In the genomic region with DNA sequence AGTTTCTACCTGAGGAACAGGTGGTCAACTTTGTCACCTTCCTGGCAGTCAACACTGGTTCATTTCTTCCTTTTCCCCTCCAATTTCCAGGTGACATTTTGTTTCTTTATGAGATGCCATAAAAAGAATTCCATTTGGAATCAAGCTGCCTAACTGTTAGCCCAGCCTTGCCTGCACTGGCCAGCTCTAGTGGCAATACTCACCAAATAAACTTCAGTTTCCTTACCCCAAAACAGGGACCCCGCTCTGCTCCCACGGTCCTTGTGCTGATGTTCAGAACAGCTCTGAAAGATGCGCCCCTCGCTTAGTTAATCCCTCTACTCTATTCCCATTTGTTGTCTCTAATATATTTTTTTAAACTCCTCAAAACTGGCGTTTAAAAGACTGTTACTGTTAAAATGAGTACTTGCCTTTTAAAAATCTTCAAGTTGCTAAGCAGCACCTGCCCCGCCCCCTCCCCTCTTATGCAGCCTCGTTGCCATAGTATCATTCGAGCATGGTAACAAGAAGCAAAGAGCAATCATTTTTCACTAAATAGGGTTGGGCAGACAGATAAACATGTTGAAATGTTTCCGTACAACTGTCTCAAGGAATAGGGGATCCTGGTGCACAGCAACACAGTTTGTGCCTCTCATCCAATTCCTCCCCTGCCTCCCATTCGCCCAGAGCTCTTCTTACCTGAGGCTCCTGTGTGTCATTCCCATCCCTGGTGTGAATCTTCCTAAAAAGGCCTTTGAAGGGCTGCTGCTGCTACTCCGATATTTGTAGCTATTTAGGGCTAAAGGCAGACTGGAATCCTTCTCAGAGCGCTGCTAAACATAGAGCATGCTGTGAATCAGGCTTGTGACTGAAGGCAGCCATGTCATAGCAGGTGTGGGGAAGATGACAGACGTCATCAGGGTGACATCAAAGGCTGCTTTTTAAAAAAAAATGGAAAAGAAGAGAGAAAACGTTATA, we compare ENCODE assay signal across 17 mouse cellular contexts.
DNase-seq lines count a peak whose midpoint lies in the region; ATAC-seq and TF ChIP-seq lines count a peak whose summit lies in the region.
"Had no signal": no experiment of that assay in that cellular context is flagged by ENCODE, and none has a peak within 500 bp of the region (broad histone marks: within the 10 kb centered on the region; RNA-seq: fewer than 3 reads in every experiment).

No protein-coding gene starts in this region.

- TF ChIP-seq CTCF in gastrocnemius, adult 2 months (IDR thresholded peaks at IDR 0.05), result no peak

- no peak overlapping the region for H3K9ac ChIP-seq in hindbrain, embryonic 15.5 days
- H3K9ac ChIP-seq in hindbrain, embryonic 13.5 days, result no peak overlapping the region
- no peak overlapping the region for H3K9ac ChIP-seq in midbrain, embryonic 14.5 days (replicated peaks; ENCODE audit: low read length)
- H3K9ac ChIP-seq in midbrain, embryonic 15.5 days, result no peak overlapping the region
- H3K9ac ChIP-seq: kidney, embryonic 15.5 days; limb, embryonic 12.5 days; liver, embryonic 15.5 days; neural tube, embryonic 15.5 days had no signal

- no peak overlapping the region for H3K4me3 ChIP-seq in gastrocnemius, adult 2 months
- no peak overlapping the region for H3K4me3 ChIP-seq in hindbrain, embryonic 15.5 days
- H3K4me3 ChIP-seq in hindbrain, embryonic 13.5 days, result no peak overlapping the region
- H3K4me3 ChIP-seq in midbrain, embryonic 14.5 days (replicated peaks; ENCODE audit: low read depth, low read length), result no peak overlapping the region
- no peak overlapping the region for H3K4me3 ChIP-seq in midbrain, embryonic 10.5 days
- H3K4me3 ChIP-seq in midbrain, embryonic 15.5 days, result no peak overlapping the region
- H3K4me3 ChIP-seq: embryonic facial prominence, embryonic 10.5 days; kidney, embryonic 15.5 days; limb, embryonic 12.5 days; liver, embryonic 15.5 days; neural tube, embryonic 15.5 days had no signal

- peaks cover 14% of the 10 kb centered on the region for H3K4me1 ChIP-seq in hindbrain, embryonic 15.5 days (replicated peaks)
- H3K4me1 ChIP-seq in hindbrain, embryonic 13.5 days (replicated peaks), result peaks cover 24% of the 10 kb centered on the region
- H3K4me1 ChIP-seq in midbrain, embryonic 14.5 days (ENCODE audit: control insufficient read depth, insufficient read depth, low read length), result 0 out of 2 replicates have a peak, but pooled peaks cover 16% of the 10 kb centered on the region
- H3K4me1 ChIP-seq in midbrain, embryonic 10.5 days, result peaks cover 42% of the 10 kb centered on the region
- H3K4me1 ChIP-seq in midbrain, embryonic 15.5 days, result peaks cover 14% of the 10 kb centered on the region; the same call in 1 of the 2 replicates

- DNase-seq in gastrocnemius, adult 2 months, result no peak
- no peak for DNase-seq in gastrocnemius, postnatal 36 days
- peak; percentile 61 for DNase-seq in midbrain, embryonic 14.5 days
- no peak for DNase-seq in midbrain, embryonic 10.5 days (ENCODE audit: low spot score)
- DNase-seq in adrenal gland, postnatal 14 days, result no peak
- DNase-seq: adrenal gland, postnatal 10 days; cerebellum, postnatal 14 days; gastrocnemius, postnatal 10 days had no signal

- 57% methylated on average over 14 of the region's 14 CpGs for WGBS in hindbrain, embryonic 15.5 days
- 66% methylated on average over 14 of the region's 14 CpGs for WGBS in hindbrain, embryonic 13.5 days
- 59% methylated on average over 14 of the region's 14 CpGs for WGBS in midbrain, embryonic 14.5 days
- 79% methylated on average over 14 of the region's 14 CpGs for WGBS in midbrain, embryonic 10.5 days
- WGBS in midbrain, embryonic 15.5 days, result 52% methylated on average over 14 of the region's 14 CpGs

- H3K36me3 ChIP-seq in hindbrain, embryonic 15.5 days, result no peaks in the 10 kb centered on the region
- H3K36me3 ChIP-seq in hindbrain, embryonic 13.5 days, result no peaks in the 10 kb centered on the region
- H3K36me3 ChIP-seq in midbrain, embryonic 14.5 days (ENCODE audit: control insufficient read depth, insufficient read depth, low read length), result no peaks in the 10 kb centered on the region
- no peaks in the 10 kb centered on the region for H3K36me3 ChIP-seq in midbrain, embryonic 10.5 days
- H3K36me3 ChIP-seq in midbrain, embryonic 15.5 days (replicated peaks), result no peaks in the 10 kb centered on the region
- H3K36me3 ChIP-seq: embryonic facial prominence, embryonic 10.5 days; kidney, embryonic 15.5 days; limb, embryonic 12.5 days; liver, embryonic 15.5 days; neural tube, embryonic 15.5 days had no signal

- no peak overlapping the region for H3K4me2 ChIP-seq in hindbrain, embryonic 15.5 days
- H3K4me2 ChIP-seq in hindbrain, embryonic 13.5 days, result no peak overlapping the region
- H3K4me2 ChIP-seq in midbrain, embryonic 14.5 days (ENCODE audit: low read length), result no peak overlapping the region; the same call in 1 of the 2 replicates
- H3K4me2 ChIP-seq in midbrain, embryonic 15.5 days, result no peak overlapping the region
- H3K4me2 ChIP-seq: kidney, embryonic 15.5 days; limb, embryonic 12.5 days; liver, embryonic 15.5 days; neural tube, embryonic 15.5 days had no signal

- 0 out of 2 replicates have a peak overlapping the region, but pooled peaks have one; percentile 16 for H3K27ac ChIP-seq in gastrocnemius, adult 2 months
- H3K27ac ChIP-seq in hindbrain, embryonic 15.5 days (replicated peaks), result peak overlapping the region; percentile 25; the same call in 1 of the 2 replicates
- no peak overlapping the region for H3K27ac ChIP-seq in hindbrain, embryonic 13.5 days
- H3K27ac ChIP-seq in midbrain, embryonic 14.5 days (replicated peaks; ENCODE audit: low read depth, low read length), result peak overlapping the region; percentile 45
- no peak overlapping the region for H3K27ac ChIP-seq in midbrain, embryonic 10.5 days (replicated peaks)
- peak overlapping the region; percentile 63 for H3K27ac ChIP-seq in midbrain, embryonic 15.5 days
- H3K27ac ChIP-seq: embryonic facial prominence, embryonic 10.5 days; kidney, embryonic 15.5 days; limb, embryonic 12.5 days; liver, embryonic 15.5 days; neural tube, embryonic 15.5 days had no signal

- no peaks in the 10 kb centered on the region for H3K27me3 ChIP-seq in hindbrain, embryonic 15.5 days
- 0 out of 2 replicates have a peak, but pooled peaks cover 5% of the 10 kb centered on the region for H3K27me3 ChIP-seq in hindbrain, embryonic 13.5 days
- H3K27me3 ChIP-seq in midbrain, embryonic 14.5 days (ENCODE audit: control insufficient read depth, insufficient read depth, low read length), result no peaks in the 10 kb centered on the region
- peaks cover 91% of the 10 kb centered on the region for H3K27me3 ChIP-seq in midbrain, embryonic 10.5 days (ENCODE audit: low read depth, poor library complexity, severe bottlenecking)
- no peaks in the 10 kb centered on the region for H3K27me3 ChIP-seq in midbrain, embryonic 15.5 days (replicated peaks)
- H3K27me3 ChIP-seq: kidney, embryonic 15.5 days; limb, embryonic 12.5 days; liver, embryonic 15.5 days; neural tube, embryonic 15.5 days had no signal

- ATAC-seq in hindbrain, embryonic 15.5 days (ENCODE audit: low FRiP score, low read depth), result no peak
- ATAC-seq in hindbrain, embryonic 13.5 days (ENCODE audit: low FRiP score), result no peak
- no peak for ATAC-seq in midbrain, embryonic 14.5 days (ENCODE audit: low FRiP score, low TSS enrichment)
- ATAC-seq in midbrain, embryonic 15.5 days (replicated peaks), result no peak
- ATAC-seq: inflammation-experienced regulatory T-cells, adult 6 months had no signal

- H3K9me3 ChIP-seq in hindbrain, embryonic 15.5 days, result no peaks in the 10 kb centered on the region
- H3K9me3 ChIP-seq in hindbrain, embryonic 13.5 days, result no peaks in the 10 kb centered on the region
- H3K9me3 ChIP-seq in midbrain, embryonic 14.5 days (ENCODE audit: control insufficient read depth, low read length), result no peaks in the 10 kb centered on the region
- H3K9me3 ChIP-seq in midbrain, embryonic 10.5 days (replicated peaks), result no peaks in the 10 kb centered on the region
- H3K9me3 ChIP-seq in midbrain, embryonic 15.5 days, result no peaks in the 10 kb centered on the region
- H3K9me3 ChIP-seq: embryonic facial prominence, embryonic 10.5 days; kidney, embryonic 15.5 days; limb, embryonic 12.5 days; liver, embryonic 15.5 days; neural tube, embryonic 15.5 days had no signal

- intact Hi-C loops in gastrocnemius, adult 2 months (cut with DNase I), result no loop called here
- intact Hi-C loops in gastrocnemius, postnatal 36 days (cut with DNase I), result no loop called here

Comparison
In these comparisons a context has a peak if more than half of its experiments do, and no peak if none do; other contexts are left out.
1. H3K27ac ChIP-seq: peak in gastrocnemius, adult 2 months (single experiment), hindbrain, embryonic 15.5 days (single experiment), midbrain, embryonic 14.5 days (single experiment) and midbrain, embryonic 15.5 days (single experiment); none in hindbrain, embryonic 13.5 days (single experiment) and midbrain, embryonic 10.5 days (single experiment).